Mouse (Mus musculus) liver, adult 2 months (tissue): Measurements from ENCODE around the gene Irx1.

Experiments used
- CTCF ChIP-seq: fragments of 200-500 bp; IDR thresholded peaks from 2 replicates; pipeline ENCODE4 v1.5.1; 2011; ENCODE audit warnings: low read depth, low read length, control low read depth
- POLR2A ChIP-seq: fragments of 200-500 bp; IDR thresholded peaks from 2 replicates; pipeline ENCODE4 v1.6.1; 2011; ENCODE audit warnings: low read length, control low read depth; ENCODE audit not compliant: insufficient read depth; ENCODE audit errors: extremely low read depth

DNA sequence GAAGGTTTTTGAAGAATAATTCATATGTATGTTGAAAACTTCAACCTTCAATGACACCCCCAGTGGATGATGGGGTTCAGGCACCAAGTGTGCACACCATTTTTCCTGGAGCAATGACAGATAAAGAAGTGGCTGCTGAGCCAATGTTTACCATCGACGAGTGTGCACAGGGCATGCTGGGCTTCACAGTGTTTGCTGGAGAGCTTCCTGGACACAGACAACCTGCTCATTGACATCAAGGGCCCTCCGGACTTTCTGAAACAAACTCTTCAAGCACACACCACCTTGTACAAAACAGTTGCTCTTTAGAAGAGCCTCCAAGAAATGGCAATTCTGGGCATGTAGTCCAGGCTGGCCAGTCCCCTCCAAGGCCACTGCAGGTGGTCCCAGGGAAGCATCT is 12.2 kb upstream of the Irx1 start:
- TF ChIP-seq POLR2A (no peak), CTCF (no peak)
